Mouse (Mus musculus): ENCODE results near the gene Clec18a.

DNA sequence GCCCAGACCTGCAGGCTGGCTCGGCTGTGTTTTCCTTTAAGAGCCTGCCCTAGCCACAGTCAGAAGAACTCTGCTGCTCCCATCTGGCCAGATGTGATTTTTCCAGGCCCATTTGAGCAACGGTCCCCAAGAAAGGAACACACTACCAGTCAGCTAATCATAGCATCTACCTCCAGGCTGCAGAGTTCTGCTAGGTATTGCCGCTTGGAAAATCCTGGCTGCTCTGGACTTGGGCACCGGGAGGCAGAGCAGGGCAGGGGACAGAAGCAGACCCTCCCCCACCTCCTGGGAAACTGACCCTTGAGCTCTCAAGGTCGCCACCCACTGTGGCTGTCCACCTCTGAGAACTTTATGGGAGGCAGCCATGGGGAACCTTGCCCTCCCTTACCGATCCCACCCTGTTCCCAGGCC, 12.4 kb downstream of the Clec18a start:
- TF ChIP-seq CTCF (IDR thresholded peaks at IDR 0.05; ENCODE audit: control insufficient read depth, insufficient read depth, insufficient read length) (peak; percentile 7), USF1 (IDR thresholded peaks at IDR 0.05; ENCODE audit: low read depth) (no peak), MAX (IDR thresholded peaks at IDR 0.05) (no peak), FOSL1 (IDR thresholded peaks at IDR 0.05; ENCODE audit: insufficient read depth, low read length, poor library complexity, severe bottlenecking) (no peak)
